Mouse (Mus musculus): ENCODE measurements around the gene Epha4.

The Epha4 gene

DNA sequence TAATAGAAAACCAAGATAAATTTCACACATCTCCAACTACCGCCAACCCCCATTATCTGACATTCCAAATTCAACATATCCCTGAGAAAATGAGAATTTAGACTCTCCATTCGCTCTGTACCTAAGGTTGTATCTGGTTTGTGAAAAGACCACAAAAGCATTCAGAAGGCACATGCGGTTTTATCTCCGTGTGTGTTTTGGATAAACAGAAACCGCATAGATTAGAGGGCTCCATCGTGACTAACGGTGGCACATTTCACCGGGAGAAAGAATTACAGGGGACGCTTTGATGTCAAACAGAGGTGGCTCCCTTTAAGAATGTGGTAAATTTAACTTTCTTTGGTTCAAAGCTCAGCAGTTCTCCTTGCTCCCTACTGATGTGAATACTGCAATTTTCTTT is 107.5 kb downstream of the Epha4 start:
- DNase-seq (ENCODE audit: low spot score) = no peak

DNA sequence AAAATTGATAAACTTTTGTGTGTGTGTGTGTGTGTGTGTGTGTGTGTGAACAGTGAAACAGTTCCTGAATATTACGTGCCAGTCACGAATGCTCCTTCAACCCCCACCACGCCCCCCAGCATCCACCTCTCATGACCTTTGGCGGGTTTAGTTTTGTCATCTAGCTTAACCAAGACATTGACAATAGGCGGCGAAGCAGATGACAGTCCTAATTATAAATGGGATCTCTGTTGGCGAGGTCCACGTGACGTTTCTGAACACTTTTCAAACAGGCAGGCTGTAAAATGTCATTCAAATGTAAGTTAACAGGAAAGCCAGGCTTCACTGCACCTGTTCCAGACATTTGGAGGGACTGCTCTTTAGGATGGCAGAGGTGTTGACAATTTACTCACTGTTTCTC is 108.3 kb downstream of the Epha4 start:
- no peak for DNase-seq (ENCODE audit: low spot score)

DNA sequence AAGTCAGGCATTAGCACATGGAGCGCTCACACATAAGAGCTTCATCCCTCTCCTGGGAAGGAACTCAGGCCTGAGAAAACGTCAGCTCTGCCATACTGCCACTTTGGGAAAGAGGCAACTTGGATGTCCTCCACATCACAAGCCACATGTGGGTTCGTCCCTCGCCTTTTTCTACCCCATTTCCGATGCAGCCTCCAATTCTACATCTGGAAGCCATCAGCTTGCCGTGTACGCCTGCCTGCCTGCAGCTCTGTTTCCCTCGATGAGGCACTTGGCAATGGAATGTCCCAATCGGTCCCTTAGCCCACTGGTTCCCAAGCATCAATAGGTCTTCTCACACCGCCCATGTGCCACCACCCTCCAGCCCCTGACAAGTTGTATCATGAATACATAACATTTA is 110.4 kb downstream of the Epha4 start:
- no peak for DNase-seq (ENCODE audit: low spot score)

DNA sequence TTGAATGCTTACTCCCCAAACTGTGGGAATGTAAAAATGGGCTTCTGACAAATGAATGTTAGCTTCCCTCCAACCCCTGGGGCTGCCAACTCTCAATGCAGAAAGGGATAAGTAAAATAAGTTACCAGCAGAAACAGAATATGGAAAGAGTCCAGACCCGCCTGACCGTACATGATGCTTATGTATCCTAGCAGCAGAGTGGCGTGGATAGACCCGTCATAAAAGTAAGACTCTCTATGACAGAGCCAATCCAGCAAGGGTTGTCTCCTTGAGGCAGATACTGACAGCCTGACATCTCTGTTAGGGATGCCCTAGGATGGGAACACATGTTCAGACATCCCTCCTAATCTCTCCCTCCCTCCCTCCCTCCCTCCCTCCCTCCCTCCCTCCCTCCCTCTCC is 111.9 kb downstream of the Epha4 start:
- no peak for DNase-seq (ENCODE audit: low spot score)

DNA sequence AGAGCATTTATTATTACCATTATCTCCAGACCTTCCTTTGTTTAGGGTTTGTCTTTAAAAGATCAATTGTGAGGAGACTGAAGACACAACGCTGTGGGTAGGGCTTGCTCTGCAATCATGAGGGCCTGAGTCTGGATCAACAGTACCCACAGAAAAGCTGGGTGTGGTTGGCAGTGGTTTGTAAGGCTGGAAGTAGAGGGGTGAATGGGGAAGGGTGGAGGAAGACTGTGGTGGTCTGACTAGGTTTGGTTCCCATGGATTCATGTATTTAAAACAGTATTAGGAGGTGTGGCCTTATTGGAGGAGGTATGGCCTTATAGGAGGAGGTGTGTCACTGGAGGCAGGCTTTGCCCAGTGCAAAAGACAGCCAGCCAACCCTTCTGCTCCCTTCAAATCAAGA is 113.4 kb downstream of the Epha4 start:
- no peak for DNase-seq (ENCODE audit: low spot score)

DNA sequence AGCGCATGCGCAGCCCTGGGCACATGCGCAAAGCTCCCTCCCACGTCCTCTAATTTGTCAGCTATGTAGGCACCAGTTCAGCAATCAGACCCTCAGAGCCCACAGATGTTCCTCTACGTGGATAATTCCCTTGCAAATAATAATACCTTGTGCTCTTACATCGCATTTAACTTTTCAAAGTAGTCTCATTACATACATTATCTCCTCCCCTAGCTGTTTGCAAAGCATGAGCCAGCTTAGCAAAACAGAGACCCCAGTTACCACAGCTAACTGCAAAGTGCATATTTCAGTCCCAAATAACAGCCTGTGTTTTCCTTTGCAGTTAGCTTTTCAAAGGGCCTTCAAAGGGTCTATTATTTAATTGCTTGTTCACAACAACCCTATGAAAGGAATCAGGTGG is 123.3 kb downstream of the Epha4 start:
- DNase-seq (ENCODE audit: low spot score) = no peak

DNA sequence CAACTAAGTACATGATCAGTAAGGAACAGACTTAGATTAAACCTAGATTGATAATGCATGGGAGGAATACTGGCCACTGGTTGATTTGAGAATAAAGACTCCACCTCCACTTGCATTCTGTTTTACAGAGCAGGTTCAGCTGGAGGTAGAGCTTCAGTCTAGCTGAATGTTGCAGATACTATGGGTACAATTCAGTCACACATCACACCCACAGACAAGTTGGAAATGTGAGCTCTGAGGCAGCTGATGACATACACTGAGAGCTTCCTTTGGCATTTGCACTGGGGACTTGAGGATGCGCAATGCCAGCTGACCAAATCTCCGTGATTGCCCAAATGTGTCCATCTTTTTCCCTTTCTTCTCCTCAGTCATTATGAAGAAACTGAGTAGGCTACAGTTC is 125.8 kb downstream of the Epha4 start:
- no peak for DNase-seq (ENCODE audit: low spot score)

DNA sequence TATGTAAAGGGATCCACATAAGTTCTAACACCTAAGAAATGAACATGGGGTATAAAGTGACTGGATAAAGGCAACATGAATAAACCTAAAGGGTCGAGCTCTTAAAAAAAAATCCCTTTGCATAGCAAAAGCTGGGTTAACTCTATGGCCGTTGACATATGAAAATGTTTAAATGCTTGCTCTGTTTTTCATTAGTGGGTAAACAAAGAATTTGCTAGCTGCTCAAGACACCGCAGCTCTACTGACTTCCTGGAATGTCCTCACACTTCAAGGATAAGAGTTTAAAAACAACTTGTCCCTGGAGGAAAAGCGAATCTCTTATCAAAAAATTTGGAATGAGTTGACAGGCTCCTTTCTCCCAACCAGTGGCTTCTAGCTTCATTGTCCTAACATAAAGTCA is 126.3 kb downstream of the Epha4 start:
- no peak for DNase-seq (ENCODE audit: low spot score)

DNA sequence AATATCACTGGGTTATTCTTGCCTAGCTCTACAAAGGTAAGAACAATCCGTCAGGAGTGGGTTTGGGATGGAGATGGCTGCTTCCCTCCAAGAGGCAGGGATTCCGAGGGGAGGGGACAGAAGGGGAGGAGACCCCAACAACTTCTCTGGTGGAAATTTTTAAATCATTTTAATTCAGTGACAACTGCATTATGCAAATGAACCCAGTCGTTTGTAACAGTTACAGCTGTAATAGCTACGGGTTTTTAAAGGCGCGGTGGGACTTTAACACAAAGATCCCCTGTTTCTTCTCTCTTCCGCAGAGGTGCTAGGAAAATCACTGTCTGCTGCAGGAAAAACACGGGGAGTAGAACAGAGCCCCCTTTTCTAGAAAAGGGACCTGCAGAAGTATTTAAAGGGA is 129.3 kb downstream of the Epha4 start:
- DNase-seq (ENCODE audit: low spot score) = no peak

DNA sequence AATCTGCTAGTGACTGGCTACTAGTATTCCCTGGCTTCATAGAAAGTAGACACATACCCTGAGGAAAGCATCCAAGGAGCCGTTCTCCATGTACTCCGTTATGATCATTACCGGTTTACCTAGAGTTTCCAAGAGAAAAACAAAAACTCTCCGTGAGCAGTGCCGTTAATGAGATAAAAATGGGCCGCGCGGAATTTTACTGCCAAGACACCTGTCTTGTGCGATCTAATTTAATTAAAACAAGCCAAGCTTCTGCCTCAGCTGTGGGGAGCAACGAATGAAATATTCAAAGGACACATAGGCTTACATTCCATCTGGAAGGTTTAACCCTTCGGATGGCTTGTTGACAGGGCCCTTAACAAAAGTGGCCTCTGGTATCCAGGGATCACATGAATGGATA is 131.4 kb downstream of the Epha4 start:
- DNase-seq (ENCODE audit: low spot score) = no peak

DNA sequence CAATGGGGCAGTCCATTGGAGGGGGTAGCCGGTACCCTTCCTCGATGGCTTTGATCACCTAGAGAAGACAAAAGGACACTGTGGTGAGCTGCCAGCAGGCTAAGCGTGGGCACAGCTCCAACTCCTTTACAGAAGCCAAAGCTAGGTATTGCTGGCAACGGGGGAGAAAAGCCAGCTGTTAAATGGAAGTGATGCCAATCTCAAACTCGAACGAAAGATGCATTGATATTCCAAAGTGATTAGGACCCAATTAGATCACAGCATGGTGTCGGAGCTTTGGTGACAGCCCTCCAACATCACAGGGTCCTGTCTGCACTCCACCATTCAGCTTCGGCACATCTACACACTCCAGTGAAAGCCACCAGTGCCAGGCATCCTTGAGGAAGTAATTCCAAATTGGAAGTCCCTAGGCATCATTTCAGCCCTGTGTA is 137.3 kb downstream of the Epha4 start:
- DNase-seq (ENCODE audit: low spot score) = no peak

DNA sequence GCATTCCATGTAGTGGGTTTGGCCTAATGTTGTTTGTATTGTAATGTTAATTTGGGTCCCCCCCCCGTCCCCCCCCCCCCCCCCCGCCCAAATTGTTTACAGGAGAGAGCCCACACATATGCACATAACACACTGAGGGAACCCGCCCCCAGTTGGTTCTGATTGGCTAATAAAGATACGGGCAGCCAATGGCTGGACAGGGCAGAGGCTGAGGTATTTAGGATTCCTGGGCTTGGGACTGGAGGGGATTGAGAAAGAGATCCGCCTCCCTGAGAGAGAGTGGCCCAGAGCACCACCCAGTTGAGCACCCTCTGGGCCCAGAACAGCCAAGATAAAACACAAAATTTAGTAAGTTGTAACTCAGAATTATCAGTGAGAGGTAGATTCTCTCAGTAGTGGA is 140.8 kb downstream of the Epha4 start:
- no peak for DNase-seq (ENCODE audit: low spot score)

DNA sequence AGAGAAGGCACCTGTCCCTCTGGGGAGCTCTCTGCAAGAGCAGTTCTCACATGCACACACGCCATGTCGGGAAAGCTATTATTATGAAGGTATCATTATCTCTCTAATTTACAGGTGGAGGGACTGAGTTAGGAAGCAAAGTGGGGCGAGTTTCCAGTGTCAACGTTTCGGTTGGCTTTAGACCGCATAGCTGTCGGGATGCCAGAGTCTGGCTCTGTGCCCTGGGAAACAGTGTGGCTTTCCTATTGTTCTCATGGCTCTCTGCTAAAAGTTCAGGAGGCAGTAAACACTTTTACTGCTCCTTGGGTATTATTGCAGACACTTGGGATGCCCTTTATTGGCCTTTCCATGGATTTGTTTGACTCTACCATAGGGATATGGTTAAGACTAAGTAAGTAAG is 144.0 kb downstream of the Epha4 start:
- DNase-seq (ENCODE audit: low spot score) = no peak

DNA sequence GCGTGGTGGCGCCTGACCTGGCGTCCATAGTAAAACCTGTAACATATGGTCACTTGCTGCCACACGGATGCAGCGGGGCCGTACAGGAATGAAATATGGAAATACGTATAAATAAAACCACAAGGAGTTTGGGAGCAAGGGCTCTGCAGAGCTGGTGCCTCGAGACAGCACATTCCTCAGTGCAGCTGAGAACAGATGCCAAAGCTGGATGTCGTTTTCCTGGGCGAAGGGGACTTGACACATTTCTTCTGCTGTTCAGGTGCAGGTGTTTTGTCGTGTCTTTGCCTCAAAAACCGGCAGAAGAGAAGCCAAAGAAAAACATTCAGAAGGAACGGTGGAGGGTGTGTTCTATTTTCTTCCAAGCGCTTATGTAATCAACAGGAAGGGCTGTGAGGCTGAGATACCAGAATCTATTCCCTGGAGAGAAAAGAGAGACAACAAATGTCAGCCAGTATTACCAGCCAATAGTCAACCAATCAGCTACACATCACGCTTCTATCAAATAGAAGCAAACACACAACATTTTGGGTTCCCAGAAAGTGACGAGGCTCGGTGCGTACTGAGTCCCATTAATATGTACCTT is 145.5 kb downstream of the Epha4 start:
- DNase-seq (ENCODE audit: low spot score) = no peak

DNA sequence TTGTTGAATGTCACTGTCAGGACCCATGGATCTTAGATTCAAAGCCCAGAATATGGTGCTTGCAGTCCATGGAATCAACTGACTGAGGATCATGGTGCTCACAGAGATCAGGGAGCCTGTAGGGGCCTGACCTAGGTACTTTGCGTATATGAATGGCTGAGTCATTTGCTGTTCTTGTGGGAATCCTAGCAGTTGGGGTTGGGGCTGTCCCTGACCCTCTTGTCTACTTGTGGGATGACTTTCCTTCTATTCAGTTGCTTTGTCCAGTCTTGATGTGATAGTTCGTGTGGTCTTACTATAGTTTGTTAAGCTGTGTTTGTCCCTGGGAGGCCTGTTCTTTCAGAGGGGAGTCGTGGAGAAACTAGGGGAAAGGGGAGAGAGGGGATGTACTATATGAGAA is 149.0 kb downstream of the Epha4 start:
- no peak for DNase-seq (ENCODE audit: low spot score)

DNA sequence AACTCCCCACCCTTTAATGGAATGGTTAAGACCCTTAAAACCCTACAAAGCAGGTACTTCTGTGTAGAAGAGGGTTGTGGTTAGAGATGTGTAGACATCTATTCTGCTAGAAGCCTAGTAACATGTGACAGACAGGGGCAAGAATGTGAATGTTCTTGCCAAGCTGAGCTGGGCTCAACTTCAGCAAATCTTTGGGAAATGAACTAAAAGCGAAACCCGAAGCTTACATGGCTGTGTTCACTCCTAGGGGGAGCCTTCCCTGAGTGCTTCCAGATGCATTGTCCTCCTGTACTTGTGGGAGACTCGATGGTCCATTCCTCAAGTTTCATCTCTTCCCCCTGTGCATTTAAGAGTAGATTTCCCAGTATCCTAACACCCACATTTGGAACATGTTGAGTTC is 150.3 kb downstream of the Epha4 start:
- DNase-seq (ENCODE audit: low spot score) = no peak

DNA sequence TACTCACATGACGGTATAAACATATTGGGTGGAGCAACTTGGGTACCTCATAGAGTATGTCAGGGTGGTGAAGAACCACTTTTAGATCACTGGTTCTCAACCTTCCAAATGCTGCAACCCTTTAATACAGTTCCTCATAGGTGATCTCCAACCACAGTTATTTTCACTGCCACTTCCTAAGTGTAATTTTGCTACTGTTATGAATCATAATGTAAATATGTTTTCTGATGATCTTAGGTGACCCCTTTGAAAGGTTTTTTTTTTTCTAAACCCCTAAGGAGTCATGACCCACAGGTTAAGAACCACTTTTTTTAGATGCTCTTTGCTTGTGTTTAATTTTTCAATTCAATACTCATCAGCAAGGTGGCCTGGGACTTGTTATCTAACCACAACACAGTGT is 151.0 kb downstream of the Epha4 start:
- no peak for DNase-seq (ENCODE audit: low spot score)

DNA sequence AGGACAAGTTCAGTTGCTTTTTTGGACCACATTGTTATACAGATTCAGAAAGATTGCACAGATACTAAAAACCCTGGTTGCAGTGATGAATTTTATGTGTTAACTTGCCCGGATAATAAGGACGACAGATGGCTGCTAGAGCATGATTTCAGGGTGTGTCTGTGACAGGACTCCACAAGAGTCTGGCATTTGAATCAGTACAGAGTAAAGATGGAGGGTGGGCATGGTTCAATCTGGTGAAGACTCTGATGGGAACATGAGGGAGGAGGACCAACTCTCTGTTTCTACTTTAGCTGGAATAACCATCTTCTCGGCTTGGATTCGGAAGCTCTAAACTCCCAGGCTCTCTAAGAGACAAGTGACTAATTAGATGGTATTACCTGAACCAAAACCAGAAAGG is 168.4 kb downstream of the Epha4 start:
- DNase-seq (ENCODE audit: low spot score) = peak; percentile 63

DNA sequence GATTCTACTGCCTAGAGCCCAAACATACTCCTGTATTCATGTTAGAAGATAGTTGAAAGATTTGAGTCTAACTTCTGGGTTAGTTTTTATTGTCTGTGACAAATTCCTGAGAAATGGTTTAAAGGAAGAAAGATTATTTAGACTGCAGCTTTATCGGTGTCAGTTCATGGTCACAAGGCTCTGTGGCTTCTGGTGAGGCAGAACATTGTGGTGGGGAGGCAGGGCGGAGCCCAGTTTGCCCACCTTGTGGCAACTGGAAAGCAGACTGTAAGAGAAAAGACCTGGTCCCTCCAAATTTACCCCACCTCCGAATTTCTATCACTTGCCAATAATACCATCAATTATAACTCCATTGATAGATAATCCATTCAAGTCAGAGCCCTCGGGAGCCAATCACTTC is 171.1 kb downstream of the Epha4 start:
- no peak for DNase-seq (ENCODE audit: low spot score)

DNA sequence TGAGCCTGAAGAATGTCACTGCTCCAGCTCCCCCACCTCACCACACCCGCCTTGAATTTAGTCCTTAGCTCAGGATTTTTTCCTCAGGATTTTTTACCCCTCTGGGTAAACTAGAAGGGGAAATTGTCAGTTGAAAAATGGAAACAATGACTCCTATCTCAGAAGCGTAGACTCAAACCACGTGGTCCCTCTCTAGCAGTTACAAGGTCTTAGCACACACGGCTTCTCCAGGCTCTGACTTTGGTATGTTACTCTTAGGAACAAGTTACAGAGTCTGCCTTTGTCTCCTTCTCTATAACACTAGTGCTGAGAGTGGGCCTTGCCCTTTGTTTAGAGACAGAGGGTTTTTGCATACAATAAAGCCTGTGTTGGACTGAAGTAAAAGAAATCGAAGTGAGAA is 175.2 kb downstream of the Epha4 start:
- no peak for DNase-seq (ENCODE audit: low spot score)

DNA sequence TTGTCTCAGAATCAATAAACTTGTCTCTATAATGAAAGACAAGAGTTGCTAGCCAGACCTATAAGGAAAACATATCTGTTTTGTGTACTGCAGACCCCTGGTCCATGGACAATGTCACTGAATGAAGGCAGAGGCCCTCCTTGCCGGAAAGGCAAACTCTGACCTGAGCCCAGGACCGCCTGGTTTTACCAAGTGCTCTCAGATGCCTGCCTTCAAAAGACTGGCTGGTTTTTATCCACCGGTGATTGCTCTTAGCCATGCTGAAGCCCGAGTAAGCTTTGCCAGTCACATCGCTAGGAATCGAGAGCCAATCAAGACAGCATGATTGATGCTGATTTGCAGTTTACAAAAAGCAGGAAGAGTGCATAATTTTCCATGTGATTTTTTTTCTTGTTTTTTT is 176.5 kb downstream of the Epha4 start:
- DNase-seq (ENCODE audit: low spot score) = no peak

DNA sequence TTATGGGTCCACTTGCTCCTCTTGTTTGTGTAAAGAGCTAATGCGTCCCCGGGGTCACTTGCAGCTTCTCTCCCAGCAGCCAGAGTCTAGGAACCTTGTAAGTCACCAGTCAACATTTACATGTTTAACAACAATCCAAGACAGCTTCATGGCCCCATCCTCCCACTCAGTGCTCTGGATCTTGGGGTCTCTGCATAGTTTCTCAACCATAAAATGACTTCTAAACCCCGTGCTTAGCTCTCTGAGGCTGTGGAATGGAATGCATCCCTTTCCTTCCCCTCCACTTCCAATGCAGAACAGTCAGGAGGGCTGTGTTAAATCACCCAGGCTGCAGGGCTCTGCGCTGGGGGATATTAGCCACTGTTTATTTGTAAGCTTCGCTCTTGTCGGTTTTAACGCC is 178.0 kb downstream of the Epha4 start:
- DNase-seq (ENCODE audit: low spot score) = no peak

DNA sequence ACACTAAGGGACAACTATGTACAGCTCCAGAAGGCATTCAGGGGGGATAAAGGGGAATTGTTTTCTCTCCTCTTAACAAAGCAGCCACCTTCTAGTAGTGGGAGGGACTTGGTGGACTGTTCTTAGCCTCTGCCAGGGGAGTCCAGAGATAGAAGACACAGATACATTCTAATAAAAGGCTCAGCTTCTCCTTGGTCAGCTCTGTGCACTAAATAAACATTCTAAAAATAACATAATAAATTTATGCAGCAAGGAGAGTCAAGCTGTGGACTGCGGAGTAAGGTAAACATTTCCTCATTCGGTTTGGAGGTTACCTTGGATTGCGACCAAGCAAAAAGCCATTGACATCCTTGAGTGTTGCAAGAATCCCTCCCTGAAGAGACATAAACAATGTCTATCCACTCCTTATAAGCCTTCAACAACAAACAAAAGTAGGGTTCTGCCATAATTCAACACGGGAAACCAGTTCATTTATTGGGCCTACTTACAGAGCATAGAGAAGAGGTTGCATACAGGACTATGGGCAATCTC is 196.2 kb downstream of the Epha4 start:
- DNase-seq (ENCODE audit: low spot score) = no peak

All from layer of hippocampus, adult 9-10 months (tissue).